ENCODE assay signal across 8 mouse cellular contexts in the genomic region with DNA sequence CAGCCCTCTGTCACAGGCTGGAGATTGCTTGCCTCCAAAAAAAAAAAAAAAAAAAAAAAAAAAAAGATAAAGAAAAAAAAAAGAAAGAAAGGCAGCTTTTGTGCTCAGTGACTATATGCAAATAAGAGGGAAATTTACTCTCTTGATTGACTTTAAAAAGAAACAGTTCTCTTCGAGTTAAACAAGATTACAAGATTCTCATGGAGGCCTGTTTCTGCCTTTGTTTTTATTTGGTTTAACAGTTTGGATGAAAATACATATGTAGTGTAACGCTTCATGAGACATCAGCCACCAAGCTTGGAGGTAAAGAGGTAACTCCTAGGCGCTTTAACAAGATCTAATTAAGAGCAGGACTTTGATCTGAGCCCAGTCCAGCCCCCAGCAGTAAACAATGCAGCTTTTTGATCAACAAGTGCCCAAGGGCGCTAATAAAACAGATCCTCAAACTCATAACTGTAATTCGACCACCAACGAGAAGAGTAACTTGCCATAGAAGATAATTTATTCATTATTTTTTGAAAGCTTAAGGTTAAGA. TPM values are rescaled to one million over a fixed set of nuclear protein-coding genes. Genes with fewer than 3 reads are reported as not detected.
DNase-seq lines count a peak whose midpoint lies in the region; ATAC-seq and TF ChIP-seq lines count a peak whose summit lies in the region.

No protein-coding gene starts in this region.

- H3K27me3 ChIP-seq in hindbrain, embryonic 11.5 days (ENCODE audit: control insufficient read depth, insufficient read depth, low read length) = no peaks in the 10 kb centered on the region
- H3K27me3 ChIP-seq in liver, postnatal 0 days (ENCODE audit: insufficient read depth, low read length) = no peaks in the 10 kb centered on the region

- TF ChIP-seq EP300 in liver, postnatal 0 days (IDR thresholded peaks at IDR 0.05; ENCODE audit: low read depth) = no peak

- peak overlapping the region; percentile 46 for H3K4me2 ChIP-seq in hindbrain, embryonic 11.5 days (replicated peaks; ENCODE audit: low read depth, low read length)
- peak overlapping the region; percentile 61 for H3K4me2 ChIP-seq in liver, postnatal 0 days (ENCODE audit: low read depth, low read length)

- H3K4me1 ChIP-seq in hindbrain, embryonic 11.5 days (replicated peaks; ENCODE audit: control insufficient read depth, insufficient read depth, low read length) = peaks cover 13% of the 10 kb centered on the region
- H3K4me1 ChIP-seq in liver, postnatal 0 days (ENCODE audit: insufficient read depth) = peaks cover 30% of the 10 kb centered on the region

- no peak for DNase-seq in gastrocnemius, adult 2 months
- no peak for DNase-seq in gastrocnemius, postnatal 10 days
- peak; percentile 50 for DNase-seq in embryo, embryonic 10.5 days (ENCODE audit: low spot score)
- peak; percentile 51 for DNase-seq in hindbrain, embryonic 11.5 days (ENCODE audit: low spot score)
- DNase-seq in liver, postnatal 0 days = no peak
- no peak for DNase-seq in layer of hippocampus, adult 2 months (ENCODE audit: low spot score in 2 of 2)
- no peak for DNase-seq in urinary bladder, postnatal 14 days (ENCODE audit: low spot score)

- ATAC-seq in hindbrain, embryonic 11.5 days (ENCODE audit: low FRiP score) = peak; percentile 53; the same call in 1 of the 2 replicates
- ATAC-seq in liver, postnatal 0 days = no peak
- ATAC-seq in granulocyte monocyte progenitor cell, adult 5-6 weeks (replicated peaks; ENCODE audit: poor library complexity, severe bottlenecking) = no peak

- 1% methylated on average over 6 of the region's 6 CpGs for WGBS in hindbrain, embryonic 11.5 days
- WGBS in liver, postnatal 0 days (ENCODE audit: insufficient replicate concordance) = 43% methylated on average over 6 of the region's 6 CpGs

- H3K27ac ChIP-seq in gastrocnemius, adult 2 months = peak overlapping the region; percentile 56
- H3K27ac ChIP-seq in hindbrain, embryonic 11.5 days (ENCODE audit: low read depth, low read length) = peak overlapping the region; percentile 84
- peak overlapping the region; percentile 23; the same call in 1 of the 2 replicates for H3K27ac ChIP-seq in liver, postnatal 0 days (ENCODE audit: low read depth)
- no peak overlapping the region for H3K27ac ChIP-seq in layer of hippocampus, adult 2 months

- peak overlapping the region; percentile 46; the same call in 1 of the 2 replicates for H3K4me3 ChIP-seq in gastrocnemius, adult 2 months
- peak overlapping the region; percentile 29; the same call in 1 of the 2 replicates for H3K4me3 ChIP-seq in hindbrain, embryonic 11.5 days (ENCODE audit: low read depth, low read length)
- H3K4me3 ChIP-seq in liver, postnatal 0 days (ENCODE audit: low read depth, low read length) = 0 out of 2 replicates have a peak overlapping the region, but pooled peaks have one; percentile 11
- no peak overlapping the region for H3K4me3 ChIP-seq in layer of hippocampus, adult 2 months

- TF ChIP-seq CTCF in gastrocnemius, adult 2 months (IDR thresholded peaks at IDR 0.05) = no peak
- no peak for TF ChIP-seq CTCF in liver, postnatal 0 days (IDR thresholded peaks at IDR 0.05; ENCODE audit: low read depth)
- no peak for TF ChIP-seq CTCF in layer of hippocampus, adult 2 months (conservative IDR thresholded peaks at IDR 0.05)

- peaks cover 3% of the 10 kb centered on the region for H3K36me3 ChIP-seq in hindbrain, embryonic 11.5 days (ENCODE audit: control insufficient read depth, insufficient read depth, low read length)
- H3K36me3 ChIP-seq in liver, postnatal 0 days (replicated peaks; ENCODE audit: insufficient read depth, low read length) = peaks cover 3% of the 10 kb centered on the region; the same call in 1 of the 2 replicates

- no peak overlapping the region for H3K9ac ChIP-seq in hindbrain, embryonic 11.5 days (ENCODE audit: low read depth, low read length)
- H3K9ac ChIP-seq in liver, postnatal 0 days (replicated peaks) = no peak overlapping the region

- intact Hi-C loops in gastrocnemius, adult 2 months (cut with DNase I) = loop anchor here (10.0 kb wide), 1 partner anchor 465 kb away; no protein-coding TSS in a partner anchor

- H3K9me3 ChIP-seq in hindbrain, embryonic 11.5 days (ENCODE audit: control insufficient read depth, low read length) = no peaks in the 10 kb centered on the region
- no peaks in the 10 kb centered on the region for H3K9me3 ChIP-seq in liver, postnatal 0 days (ENCODE audit: low read length)

RNA-seq across cellular contexts. Expression of a gene that starts 8.9 kb away (rescaled TPM):
- total RNA-seq in gastrocnemius, adult 2 months (2021) = 1 to 10 TPM; 5.3 to 6.4 TPM
- 10 to 100 TPM; 17.8 to 23.4 TPM for total RNA-seq in gastrocnemius, postnatal 10 days (2021)
- polyA plus RNA-seq in hindbrain, embryonic 11.5 days (2014; fragmentation: Nextera tagmentation; extraction: Ambion mirVana) = 357 and 383 TPM in 2 replicates
- polyA plus RNA-seq in liver, postnatal 0 days (2015; fragmentation: Nextera tagmentation; extraction: Ambion mirVana) = 12.1 and 13.6 TPM in 2 replicates
- 10 to 100 TPM; 13.2 to 14.1 TPM for total RNA-seq in layer of hippocampus, adult 2 months (2021)
- total RNA-seq in granulocyte monocyte progenitor cell, adult 5-6 weeks (2014; fragmentation: Nextera tagmentation) = not detected in 2 replicates
- total RNA-seq in granulocyte monocyte progenitor cell, adult 5-6 weeks (2017) = 0.26 and 1.9 TPM in 2 replicates

Comparison
In these comparisons a context has a peak if more than half of its experiments do, and no peak if none do; other contexts are left out.
1. DNase-seq: peak in embryo, embryonic 10.5 days (single experiment) and hindbrain, embryonic 11.5 days (single experiment); none in gastrocnemius, adult 2 months (single experiment), gastrocnemius, postnatal 10 days (single experiment), liver, postnatal 0 days (single experiment), layer of hippocampus, adult 2 months (0 of 2) and urinary bladder, postnatal 14 days (single experiment).